Mouse (Mus musculus): ENCODE results near the gene Ache.

Gene Ache

GRCm38 (mm10) chr5:137334317-137334716 lies 47.0 kb downstream of the Ache start:
- DNase-seq: peak in 1 of 2 experiments; percentile 31

- peak in 1 of 2 experiments; percentile 20 for DNase-seq
These were observed 47.7 kb downstream of the Ache start for GRCm38 (mm10) chr5:137335066-137335465.

GRCm38 (mm10) chr5:137337190-137337589 lies 49.9 kb downstream of the Ache start:
- peak; percentile 34 to 45 for DNase-seq

DNA sequence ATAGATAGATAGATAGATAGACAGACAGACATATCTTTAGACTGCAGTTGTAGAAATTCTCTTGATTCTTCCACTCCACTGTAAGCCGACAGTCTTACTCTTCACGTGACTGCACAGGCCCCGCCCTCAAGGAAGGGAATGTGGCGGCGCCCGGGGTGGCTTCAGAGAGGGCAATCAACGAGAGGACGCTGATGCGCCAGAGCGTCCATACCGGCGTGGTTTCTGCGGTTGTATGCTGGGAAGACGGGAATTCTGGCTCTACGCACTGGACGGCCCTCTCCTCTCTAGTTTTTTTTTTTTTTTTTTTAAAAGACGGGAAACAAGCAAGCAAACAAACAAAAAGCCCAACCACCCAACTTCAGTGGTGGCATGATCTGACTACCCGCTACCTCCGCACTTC lies 50.9 kb downstream of the Ache start:
- peak; percentile 96 to 97 for DNase-seq

- DNase-seq: peak; percentile 64 to 86
These were observed 51.5 kb downstream of the Ache start for GRCm38 (mm10) chr5:137338663-137339289.

GRCm38 (mm10) chr5:137339290-137339979 lies 52.1 kb downstream of the Ache start:
- peak; percentile 71 to 87 for DNase-seq

DNA sequence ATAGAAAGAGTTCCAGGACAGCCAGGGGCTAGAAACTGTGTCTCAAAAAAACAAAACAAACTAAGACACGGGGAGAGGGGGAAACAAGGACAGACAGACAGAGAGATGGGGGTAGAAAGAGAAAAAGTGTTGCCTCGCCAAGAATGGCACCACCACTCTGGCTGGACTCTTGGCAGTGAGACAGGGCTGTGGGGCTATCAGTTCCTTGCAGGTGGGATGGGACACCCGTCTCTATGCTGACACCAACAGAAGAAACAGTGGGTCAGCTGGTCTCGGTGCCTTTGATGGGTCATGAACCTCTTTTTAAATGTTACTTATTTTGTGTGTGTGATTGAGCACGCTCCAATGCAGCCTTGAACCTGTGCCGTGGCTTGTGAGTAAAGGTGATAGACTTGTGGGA lies 52.9 kb downstream of the Ache start:
- no peak for DNase-seq

DNA sequence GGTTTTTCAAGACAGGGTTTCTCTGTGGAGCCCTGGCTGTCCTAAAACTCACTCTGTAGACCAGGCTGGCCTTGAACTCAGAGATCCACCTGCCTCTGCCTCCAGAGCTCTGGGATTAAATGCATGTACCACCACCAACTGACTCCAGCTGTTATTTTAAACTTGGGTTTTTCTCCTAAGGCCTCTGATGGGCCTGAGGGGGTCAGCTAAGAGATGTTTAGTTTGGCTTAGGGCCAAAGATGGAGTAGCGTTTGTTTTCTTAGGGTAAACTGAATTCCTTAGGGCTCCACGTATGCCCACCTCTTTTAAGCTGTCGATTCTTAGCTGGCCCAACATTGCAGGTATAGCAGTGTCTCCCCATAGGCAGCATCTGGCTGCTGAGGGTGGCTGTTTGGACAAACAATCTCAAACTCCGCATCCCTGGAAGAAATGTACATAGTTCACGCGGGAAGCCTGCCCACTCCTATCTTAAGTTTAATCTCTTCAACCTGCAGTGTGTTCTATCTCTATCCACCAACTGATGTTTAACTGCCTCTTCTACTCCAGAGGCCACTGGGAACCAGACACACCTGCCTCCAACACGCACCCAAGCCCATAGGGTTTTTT lies 55.2 kb downstream of the Ache start:
- DNase-seq: no peak

DNA sequence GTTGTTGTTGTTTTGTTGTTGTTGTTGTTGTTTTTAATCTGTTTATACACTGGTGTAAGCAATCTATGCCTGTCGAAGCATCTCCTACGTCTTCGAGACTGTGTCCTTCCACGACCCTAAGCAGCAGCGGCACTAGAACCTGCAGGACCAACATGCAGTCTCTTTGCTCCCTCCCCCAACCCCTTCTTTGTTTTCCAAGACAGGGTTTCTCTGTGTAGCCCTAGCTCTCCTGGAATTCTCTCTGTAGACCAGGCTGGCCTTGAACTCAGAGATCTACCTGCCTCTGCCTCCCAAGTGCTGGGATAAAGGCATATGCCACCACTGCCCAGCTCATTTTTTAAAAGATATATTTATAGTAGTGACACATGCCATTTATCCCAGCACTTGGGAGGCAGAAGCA lies 56.1 kb downstream of the Ache start:
- DNase-seq: no peak

- DNase-seq: no peak
These were observed 56.5 kb downstream of the Ache start for GRCm38 (mm10) chr5:137343869-137344268.

Data from kidney, postnatal 25 days (tissue).